Mouse (Mus musculus): ENCODE data around the gene Muc15.

GRCm38 (mm10) chr2:110737981-110738380, 16.8 kb downstream of the Muc15 start:
- TF ChIP-seq CTCF (IDR thresholded peaks at IDR 0.05; ENCODE audit: control insufficient read depth, insufficient read depth, insufficient replicate concordance, low read depth, low read length) = no peak
- TF ChIP-seq POLR2A (IDR thresholded peaks at IDR 0.05; ENCODE audit: control insufficient read depth, low read depth, low read length) = no peak

Measured in testis, adult 2 months (tissue).